Mouse (Mus musculus) kidney, adult 9 months (tissue): Measurements from ENCODE around the gene Foxn1.

Experiments used
- DNase-seq: peaks from one replicate; pipeline ENCODE4 v3.0.0; 2022

Gene Foxn1

DNA sequence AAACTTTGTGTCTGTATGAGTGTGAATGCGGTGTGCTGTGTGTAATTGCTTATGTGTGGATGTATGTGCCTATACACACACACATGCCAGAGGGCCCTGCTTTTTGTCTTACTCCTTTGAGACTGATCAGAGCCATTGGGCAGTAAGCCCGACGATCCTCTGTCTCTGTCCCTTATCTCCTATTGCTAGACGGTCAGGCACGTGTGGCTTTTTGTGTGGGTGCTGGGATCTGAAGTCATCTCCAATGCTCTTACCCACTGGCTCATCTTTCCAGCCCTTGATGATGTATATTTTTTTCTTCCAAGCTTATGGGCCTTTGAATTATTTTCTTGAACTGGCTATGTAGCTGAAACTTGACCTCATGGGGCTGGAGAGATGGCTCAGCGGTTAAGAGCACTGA lies 31.5 kb downstream of the Foxn1 start:
- no peak for DNase-seq

DNA sequence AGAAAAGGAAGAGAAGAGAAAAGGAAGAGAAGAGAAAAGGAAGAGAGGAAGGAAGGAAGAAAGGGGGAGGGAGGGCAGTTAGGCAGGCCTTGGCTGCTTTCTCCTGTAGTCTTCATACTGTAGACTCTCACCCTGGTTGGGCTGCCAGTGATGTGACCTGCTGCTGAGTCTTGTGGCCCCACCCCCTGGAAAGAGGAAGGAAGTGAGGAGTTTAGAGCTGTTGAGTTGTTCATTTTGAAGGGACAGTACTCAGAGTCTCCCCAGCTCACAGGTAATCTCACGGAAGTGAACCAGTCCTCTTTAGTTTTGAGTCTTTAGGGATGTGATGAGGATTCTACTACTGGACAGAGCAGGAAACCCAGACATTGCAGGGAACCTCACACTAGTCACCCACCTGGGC lies 33.3 kb downstream of the Foxn1 start:
- no peak for DNase-seq

DNA sequence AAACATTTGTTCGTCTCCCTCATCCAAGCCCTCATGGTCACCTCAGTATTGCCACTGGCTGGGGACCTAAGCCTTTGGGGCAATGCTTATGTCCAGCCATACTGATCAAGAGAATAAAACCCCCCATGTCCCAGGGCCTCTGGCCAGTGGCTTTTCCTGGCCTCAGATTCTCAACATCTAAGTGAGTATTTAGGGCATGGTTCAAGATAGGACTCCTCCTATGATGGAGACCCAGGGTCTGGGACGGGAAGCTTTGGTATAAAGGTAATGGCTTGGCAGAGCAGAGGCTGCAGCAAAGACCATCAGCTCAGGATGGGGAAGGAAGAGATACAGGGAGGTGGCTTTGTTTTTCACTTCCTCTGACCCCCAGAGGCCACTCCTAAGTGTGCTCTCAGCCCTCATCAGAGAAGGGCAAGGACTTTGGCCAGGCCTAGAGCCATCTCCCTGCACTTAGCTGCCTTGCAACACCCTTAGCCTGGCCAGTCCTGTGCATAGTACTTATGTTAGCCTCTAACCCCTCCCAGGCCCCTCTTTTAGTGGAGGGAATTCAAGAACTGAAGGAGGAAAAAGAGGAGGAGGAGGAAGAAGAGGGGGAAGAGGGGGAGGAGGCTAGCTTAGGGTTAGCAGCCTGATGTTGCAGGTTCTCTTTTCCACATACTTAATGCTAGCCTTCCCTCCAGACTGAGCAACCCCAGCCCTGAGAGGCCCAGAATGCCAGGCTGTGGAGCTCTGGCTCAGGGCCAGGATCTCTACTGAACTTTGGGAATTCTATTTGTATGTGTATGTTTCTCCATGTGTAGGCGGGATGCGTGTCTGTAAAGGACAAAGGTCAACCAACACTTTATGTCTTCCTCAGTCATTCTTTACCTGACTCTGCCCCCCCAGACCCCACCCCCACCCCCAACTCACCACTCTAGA lies 36.7 kb downstream of the Foxn1 start:
- DNase-seq, result no peak

DNA sequence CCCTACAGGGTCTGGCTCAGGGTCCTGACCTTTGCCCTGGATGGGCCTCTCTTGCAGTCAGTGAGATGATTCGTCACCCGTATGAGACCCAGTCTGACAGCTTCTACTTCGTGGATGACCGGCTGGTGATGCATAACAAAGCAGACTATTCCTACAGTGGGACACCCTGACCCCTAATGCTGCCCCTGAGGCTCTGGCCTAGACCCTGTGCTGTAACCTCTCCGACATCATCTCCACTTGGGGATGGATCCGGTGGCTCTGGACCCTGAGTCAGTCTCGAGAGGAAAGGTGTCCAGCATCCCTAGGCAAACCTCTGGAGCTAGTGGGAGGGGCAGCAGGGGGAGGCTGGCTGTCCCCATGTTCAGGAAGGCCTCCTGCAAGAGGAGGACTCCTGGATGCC lies 37.9 kb downstream of the Foxn1 start:
- DNase-seq, result no peak

DNA sequence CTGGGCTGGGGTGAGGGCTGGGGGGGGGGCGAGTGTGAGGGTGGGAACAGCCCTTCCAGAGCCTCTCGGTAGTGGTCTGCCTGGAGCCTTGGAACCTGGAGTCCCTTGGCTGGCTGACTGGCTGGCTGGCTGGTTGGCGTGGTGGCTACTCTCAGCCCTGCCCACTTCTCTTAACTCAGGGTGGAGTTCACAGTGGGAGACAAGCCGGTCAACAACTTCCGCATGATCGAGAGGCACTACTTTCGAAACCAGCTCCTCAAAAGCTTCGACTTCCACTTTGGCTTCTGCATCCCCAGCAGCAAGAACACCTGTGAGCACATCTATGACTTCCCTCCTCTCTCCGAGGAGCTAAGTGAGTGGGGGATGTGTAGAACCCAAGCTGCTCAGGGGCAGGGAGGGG lies 38.5 kb downstream of the Foxn1 start:
- no peak for DNase-seq

DNA sequence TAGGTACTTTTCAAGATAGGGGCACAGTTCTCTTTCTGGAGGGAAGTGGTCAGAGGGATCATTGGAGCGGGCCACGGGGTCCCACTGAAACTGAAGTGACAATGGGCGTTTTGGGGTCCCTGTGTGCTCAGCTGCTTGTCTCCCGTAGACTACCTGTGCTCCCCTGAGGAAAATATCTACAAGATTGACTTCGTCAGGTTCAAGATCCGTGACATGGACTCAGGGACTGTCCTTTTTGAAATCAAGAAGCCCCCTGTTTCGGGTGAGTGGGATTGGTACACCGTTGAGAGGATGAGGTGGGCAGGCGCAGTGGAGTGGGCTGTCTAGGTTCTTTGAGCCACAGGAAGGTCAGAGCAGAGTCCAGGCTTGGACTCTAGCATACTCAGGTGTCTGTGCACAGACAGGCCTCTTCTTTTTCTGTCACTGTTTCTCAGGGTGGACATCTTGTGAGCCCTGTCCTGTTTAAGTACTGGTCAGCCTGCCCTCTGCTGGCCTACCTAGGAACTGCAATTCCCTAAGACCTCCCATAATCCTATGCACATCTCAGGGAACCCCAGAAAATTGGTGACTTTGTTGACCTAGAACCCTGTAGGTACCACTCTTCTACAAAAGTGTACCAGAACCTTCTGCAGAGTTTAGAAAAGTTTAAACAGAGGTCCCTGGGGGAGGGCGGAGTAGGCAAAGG lies 39.1 kb downstream of the Foxn1 start:
- peak; percentile 80 for DNase-seq

DNA sequence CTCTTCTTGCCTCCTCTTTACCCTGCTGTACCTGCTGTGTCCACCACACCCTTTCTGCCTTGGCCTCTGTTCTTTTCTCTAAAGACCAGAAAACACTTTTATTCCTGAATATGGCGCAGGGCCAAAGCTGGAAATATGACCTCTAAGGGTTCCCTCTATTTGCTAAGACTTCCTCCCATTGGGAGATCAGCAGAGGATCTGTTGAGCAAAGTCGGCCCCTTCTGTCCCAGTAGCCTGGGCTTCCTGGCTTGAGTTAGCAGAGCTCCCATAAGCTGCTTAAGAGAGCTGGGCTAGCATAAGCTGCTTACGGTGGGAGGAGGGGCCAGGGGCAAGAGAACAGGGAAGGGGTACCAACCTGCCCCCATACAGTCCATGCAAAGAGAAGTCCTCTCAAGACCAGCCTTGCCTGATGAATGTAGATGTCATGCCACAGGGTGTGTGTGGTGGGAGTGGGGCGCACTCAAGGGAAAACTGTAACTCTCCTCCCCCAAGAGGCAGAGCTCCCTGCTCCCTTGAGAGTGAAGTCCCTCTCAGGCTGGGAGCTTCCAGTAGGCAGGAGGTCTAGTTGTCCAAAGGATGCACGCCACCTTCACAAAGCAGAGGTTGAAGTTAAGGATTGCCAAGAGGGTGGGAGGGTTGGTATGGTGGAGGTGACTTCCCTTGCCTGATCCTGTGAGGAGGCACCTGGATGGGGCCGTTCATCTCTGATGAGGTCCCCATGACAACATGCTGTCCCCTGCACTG lies 39.9 kb downstream of the Foxn1 start:
- no peak for DNase-seq

DNA sequence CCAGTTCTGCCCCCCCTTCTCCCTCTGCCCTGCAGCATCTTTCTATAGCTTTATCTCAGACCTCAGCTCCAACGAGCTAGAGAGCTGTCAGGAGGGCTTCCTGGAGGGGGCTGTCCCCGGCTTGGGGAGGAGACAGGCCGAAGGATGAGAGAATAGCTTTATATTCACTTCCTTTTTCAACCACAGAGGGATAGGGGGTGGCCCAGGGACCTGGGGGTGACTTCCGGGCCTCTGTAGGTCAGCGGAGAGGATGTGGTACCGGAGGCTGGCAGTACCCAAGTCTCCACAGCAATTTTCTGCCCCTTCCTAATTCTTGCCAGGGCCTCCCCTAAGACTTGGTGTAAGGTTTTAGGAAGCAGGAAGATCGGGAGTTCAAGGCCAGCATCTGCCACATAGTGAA lies 40.6 kb downstream of the Foxn1 start:
- DNase-seq, result no peak

DNA sequence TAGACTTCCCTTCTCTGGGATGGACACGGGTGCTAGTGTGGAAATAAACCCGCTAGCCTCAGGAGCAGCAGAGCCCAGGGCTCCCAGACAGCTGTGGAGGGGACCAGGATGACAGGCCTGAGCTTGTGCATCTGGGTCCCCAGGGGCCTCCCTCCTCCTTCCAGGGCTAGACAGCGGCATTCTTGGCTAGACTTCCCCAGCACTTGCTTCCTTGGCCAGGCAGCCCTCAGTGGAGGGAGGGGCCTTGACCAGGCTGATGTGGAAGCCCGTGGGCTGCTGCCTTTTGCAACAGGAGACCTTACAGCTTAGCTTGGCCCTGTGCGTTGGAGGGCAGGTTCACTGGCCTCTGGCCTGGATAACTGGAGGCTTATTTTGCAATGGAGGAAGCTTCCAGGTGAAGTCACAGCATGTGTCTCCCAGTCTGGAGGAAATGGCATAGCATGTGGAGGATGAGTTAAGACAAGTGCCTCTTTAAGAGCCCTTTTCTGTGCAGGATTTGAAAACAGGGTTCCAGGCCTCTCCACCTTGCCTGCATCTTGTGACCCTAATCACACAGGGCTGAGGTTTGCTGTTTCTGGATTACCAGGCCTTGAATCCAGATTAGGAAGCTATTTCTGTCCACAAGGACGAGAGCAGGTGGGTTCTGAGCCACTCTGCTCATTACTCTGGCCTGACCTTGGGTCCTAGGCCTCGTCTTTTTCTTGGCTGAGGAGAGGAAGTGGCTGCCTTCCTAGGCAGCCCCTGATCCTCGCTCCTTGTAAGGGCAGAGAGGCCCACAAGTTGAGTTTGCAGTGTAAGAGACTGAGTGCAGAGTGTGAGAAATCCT lies 41.3 kb downstream of the Foxn1 start:
- peak; percentile 44 for DNase-seq

DNA sequence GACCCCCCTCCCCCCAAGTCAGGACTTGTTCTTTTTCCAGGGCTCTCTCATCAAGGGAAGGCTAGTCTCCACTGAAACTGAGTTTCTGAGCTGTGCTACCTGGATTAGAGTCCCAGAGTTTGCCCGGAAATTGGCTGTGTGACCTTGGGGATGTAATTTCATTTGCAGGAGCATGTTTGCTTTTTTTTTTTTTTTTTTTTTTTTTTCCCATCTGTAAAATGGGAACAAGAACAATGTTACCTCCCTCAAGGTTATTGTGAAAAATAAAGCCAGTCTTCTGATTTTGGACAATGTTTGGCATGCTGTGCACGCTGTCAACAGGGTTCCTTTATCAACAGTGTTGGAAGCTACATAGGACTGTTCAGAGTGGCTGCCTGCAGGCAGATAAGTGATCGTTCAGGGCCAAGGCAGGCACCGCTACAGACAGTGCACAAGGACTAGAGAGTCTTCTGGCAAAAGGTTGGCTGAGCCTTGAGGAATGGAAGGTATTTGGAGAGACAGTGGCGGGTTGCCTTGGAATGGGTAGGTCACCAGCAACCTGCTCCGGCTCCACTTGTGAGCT lies 41.9 kb downstream of the Foxn1 start:
- no peak for DNase-seq

DNA sequence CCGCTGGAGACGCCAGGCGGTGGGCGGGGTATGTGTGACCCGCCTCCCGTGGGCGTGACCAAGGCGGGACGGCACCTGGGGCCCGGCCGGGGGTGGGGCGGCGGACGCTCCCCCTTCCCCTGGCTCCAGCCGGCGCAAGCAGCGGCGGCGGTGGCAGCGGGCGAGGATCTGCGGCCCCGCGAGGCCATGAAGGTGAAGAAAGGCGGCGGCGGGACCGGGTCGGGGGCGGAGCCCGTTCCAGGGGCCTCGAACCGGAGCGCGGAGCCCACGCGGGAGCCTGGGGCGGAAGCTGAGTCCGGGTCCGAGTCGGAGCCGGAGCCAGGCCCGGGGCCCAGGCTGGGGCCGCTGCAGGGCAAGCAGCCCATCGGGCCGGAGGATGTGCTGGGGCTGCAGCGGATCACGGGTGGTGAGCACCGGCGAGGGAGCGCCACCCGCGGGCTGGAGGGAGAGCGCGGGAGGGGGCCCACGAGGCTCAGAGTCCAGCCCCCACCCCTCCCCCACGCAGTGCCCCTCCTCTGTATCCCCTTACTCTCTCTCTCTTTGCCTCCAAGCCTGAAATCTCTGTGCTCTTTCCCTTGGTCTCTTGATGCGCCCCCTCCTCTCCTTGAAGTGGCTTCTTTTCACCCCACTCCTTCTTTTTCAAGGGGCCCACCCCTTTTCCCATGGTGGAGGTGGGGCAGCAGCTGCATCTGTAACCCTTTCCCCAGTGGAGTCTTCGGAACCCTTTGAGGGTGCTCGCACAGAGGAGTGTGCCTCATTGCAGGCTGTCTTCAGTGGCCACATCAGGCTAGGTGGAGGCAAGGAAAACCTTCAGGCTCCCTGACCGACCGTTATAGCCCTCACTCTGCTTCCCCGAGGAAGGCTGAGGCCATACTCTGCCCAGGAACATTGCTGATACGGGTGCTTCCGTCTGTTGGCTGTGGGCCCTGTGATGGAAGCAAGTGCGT lies 42.7 kb downstream of the Foxn1 start, which contains the start of gene Unc119:
Gene Unc119 (plus strand): TSS at position 102 of the 947 bp plus-strand sequence.
- DNase-seq, result peak; percentile 77

DNA sequence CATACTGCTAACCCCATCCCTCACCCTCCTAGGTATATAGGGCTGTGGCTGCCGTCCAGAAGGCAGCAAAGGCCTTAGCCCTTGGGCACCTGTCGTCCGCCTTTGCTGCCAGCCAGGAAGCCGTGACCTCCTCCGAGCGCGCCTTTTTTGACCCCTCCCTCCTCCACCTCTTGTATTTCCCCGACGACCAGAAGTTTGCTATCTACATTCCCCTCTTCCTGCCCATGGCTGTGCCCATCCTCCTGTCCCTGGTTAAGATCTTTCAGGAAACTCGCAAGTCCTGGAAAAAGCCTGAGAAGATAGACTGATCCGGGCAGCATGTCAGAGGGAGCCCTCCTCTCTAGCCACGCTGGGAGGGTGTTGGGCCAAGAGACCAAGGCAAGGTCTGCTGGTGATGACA lies 44.7 kb downstream of the Foxn1 start:
- DNase-seq, result no peak

DNA sequence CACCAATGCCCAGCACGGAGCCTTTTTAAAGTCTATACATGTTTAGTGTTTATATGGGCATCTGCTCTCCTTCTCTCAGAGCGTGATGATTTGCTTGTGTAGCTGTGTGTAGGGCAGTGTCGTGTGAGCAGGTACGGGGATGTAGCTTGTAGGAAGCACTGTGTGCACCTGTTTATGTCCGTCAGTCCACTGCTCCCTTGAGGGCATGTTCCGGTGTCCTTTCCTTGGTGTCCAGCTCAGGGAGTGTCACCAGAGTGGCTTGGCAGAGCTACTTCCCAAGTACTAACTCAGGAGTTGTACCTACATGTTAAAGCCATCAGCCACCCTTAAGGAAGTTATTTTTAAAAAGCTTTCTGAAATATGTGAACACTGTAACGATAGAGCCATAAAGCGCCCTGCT lies 49.3 kb downstream of the Foxn1 start:
- DNase-seq, result no peak

DNA sequence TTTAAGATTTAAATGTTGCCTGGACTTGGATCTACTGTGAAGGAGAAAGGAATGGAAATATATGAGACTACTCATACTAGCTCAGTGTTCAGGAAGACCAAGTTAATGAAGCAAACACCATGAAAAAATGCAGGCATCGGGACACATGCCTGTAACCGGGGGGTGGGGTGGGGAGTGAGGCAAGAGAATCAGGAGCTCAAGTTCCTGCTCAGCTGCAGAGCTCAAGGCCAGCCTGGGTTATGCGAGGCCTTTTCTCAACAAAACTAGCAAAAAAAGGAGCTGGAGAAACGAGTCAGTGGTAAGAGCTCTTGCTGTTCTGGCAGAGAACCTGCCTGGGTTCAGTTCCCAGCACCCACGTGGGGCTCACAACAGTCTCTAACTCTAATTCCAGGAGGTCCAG lies 52.4 kb downstream of the Foxn1 start:
- DNase-seq, result no peak

DNA sequence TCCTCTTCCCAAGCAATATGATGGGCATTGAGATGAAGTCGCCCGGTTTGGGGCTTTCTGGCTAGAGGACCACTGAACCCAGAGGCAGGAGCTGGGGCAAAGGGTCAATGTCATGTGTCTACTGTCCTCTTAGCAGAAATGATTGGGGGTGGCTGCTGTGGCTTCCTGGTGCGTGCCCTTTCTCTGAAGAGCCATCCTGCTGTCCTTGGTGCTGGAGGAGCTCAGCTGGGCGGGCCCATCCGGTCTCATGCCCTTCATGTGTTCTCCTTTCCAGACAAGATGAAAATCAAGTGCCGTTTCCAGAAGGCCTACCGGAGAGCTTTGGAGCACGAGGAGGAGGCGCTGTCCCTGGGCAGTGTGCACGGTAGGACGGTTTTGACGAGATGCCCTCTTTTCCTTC lies 53.7 kb downstream of the Foxn1 start:
- no peak for DNase-seq

DNA sequence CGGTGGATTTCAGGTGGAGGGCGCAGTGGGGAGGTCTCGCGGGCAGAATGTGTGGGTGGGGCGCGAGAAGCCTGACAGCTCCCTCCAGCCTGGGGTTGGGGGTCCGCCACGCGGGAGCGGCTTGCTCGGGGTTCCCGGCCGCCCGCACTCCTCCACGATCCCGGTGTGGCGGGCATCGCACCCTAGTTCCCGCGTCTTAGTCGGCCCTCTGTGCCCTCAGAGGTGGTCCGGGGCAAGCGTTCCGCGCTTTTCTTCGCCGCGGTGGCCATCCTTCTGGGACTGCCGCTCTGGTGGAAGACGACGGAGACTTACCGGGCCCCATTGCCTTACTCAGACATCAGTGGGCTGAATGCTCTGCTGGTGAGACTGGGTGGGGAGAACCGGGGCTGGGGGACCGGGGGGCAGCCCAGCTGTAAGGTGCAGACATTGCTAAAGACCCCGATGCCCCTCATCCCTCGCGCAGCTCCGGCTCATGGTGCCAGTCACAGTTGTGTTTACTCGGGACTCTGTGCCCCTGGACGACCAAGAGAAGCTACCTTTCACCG lies 57.8 kb downstream of the Foxn1 start:
- no peak for DNase-seq

DNA sequence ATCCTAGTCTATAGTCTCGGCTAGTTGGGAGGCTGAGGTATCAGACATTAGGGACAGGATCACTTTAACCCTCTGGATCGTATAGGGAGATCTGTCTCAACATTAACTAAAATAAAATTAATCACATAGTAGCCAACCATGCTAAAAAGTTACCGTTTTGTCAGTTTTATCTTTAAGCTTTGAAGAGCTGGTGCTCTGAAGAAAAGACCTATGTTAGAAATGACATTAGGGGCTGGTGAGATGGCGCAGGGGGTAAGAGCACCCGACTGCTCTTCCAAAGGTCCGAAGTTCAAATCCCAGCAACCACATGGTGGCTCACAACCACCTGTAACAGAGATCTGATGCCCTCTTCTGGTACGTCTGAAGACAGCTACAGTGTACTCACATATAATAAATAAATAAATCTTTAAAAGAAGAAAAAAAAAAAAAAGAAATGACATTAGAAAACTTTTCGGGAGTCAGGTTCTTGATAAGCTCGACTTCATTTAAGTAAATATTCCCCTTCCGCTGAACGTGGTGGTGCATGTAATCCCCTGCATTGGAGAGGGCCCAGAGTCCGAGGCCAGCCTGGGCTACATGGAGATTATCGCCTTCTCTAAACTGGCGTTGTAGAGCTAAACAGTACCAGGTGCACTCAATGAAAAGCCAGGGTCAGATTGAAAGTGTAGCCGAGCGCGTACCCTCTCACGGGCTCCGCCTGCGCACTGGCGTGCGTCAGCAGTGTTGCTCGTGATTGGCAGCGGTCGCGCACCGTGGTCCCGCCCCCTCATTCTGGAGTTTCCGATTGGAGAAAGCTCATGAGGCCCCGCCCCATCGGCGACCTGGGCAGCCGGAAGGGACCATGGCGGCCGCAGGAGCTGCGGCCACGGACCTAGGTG lies 58.5 kb downstream of the Foxn1 start, which contains the start of gene Pigs:
Gene Pigs (plus strand): TSS at position 782 of the 878 bp plus-strand sequence.
- peak; percentile 98 for DNase-seq

DNA sequence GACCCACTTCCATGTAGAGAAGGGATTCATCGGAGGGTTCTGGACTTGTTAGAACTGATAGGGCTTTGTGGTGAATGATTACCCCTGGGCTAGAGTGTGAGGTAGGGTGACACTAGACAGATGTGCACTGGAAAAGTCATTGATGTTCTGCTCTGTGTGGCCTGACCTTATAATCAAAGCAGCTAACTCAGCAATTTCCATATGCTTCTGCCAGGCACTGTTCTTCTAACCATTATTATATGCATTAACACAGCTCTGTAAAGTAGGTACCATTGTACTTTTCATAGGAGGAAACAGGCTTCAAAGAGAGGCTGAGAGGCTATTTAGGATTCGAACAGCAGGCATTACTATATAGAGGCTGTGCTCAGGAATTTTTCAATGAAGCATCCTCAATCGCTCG lies 59.1 kb downstream of the Foxn1 start:
- DNase-seq, result no peak

DNA sequence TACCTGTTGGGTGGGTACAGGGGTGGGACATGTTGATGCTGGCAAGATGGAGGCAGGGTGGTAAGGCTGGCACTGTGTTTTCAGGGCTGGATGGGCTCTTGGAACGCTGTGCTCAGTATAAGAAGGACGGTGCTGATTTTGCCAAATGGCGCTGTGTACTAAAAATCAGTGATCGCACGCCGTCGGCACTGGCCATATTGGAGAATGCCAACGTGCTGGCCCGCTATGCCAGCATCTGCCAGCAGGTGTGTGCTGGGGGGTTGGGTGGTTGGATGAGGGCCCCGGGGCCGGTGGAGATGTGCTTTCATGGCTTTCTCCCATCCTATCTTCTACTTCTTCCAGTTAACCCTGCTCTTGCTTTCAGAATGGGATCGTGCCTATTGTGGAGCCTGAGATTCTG lies 61.4 kb downstream of the Foxn1 start:
- DNase-seq, result no peak
